Mouse (Mus musculus) gastrocnemius, postnatal 14 days (tissue): ENCODE data around the gene Eif3k. TPM values are rescaled to one million over a fixed set of nuclear protein-coding genes. Genes with fewer than 3 reads are reported as not detected.

Experiments used
- DNase-seq: peaks from one replicate; pipeline ENCODE4 v3.0.0; 2021; ENCODE audit warnings: mixed read lengths
- intact Hi-C: fragments of 180-260 bp; cut with DNase I; formaldehyde crosslinking; loops from one replicate; pipeline ENCODE4 v1.15.1; 2025; ENCODE audit warnings: low total_unique reads
- total RNA-seq, 2 experiments: library from RNA; stranded (reverse); gene quantifications; 2 replicates each; pipeline ENCODE4 v1.2.3; 2021

The Eif3k gene
- total RNA-seq, 2 experiments from 2014 or later = 142 to 147 TPM

DNA sequence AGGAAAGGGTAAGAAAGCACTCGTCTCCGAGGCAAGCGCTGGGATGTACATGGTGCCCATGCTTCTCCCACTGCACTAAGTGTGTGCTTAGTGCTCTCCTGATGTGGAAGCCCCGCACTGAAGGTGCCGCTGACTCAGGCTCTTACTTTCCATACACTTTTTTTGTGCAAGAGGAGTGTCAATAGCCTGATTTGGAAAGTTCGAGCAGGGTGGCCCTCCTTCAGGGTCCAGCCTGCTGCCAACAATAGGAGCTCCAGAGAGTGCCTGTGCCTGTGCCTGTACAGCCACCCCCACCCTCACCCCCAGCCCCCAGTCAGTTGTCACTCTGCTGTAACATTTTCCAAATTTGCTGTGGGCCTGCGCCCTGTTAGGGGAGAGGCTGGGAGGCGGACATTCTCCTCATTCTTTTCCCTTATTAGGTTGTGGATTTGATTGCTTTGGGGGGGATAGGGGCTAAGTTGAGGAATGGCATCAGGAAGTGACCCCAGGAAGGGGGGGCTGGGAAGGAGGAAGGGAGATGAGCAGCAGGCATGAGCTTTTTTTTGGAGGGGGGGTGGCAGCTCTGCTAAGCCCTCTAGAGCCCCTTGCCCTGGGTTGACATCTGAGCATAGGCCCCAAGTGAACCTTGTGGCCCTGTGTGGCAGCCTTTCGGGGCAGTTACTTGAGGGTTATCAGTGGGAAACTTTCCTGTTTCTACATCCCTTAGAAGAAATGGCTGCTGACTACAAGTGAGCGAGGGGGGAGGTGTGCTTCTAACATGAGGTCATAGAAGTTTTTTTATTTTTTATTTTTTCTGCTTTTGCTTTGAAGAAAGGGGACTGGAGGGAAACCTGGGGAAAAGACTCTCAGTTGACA, 36.0 kb downstream of the Eif3k start:
- intact Hi-C loops = no loop called here
- no peak for DNase-seq

DNA sequence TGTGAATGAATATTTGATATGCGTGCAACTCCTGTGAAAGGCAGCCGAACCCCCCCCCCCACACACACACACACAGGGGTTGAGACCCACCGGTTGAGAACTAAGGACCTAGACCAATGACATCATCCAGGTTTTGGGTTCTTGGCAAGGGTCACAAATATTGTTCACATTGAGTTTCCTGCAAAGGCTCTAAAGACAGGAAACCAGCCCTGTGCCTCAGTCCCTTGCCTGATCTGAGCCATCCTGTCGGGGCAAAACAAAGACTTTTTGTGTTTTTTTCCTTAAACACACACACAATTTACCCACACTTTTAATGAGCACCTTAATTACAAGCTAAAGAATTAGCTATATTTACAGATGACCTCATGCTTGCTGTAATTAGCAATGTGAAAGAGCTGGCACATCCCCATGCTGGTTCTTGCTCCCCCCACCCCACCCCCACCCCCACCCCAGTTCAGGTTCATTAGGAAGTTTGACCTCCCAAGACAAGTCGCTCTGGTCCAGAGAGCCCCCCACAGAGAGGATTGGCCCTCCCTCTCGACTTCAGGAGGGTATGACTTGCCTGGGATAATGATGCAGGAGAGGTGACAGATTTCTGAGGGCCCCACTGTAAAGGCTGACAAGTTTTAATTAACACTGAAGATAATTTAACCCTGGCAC, 36.8 kb downstream of the Eif3k start:
- DNase-seq = no peak
- intact Hi-C loops = no loop called here

DNA sequence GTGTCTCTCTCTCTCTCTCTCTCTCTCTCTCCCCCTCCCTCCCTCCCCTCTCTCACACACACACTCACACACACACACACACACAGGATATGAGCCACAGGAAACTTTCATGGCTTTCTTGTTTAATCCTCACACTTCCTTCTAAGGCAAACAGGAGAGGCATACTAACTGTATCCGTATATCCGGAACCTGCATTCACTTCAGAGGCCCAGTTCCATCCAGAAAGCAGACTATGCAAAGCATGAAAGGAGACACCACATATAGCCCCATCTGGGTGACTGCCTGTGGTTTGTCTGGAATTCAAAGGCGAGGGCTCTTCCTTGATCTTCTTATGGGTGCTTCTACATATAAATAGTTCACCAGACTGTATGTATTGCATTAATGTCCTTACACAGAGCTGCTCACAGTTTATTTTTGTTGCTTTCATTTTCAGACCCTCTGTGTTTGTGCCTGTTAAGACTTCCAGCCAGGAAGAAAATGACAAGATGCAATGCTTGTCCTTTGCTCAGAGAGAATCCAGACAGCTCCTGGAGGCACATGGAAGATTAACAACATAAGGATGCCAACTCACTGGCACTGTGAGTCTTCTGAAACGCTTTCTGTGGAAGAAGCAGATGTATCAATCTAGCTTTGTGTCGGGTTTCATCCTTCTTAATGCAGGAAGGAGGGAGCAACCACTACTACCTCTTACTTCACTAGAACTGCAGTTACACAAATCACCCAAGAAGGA, 38.0 kb downstream of the Eif3k start:
- intact Hi-C loops = no loop called here
- DNase-seq = no peak

DNA sequence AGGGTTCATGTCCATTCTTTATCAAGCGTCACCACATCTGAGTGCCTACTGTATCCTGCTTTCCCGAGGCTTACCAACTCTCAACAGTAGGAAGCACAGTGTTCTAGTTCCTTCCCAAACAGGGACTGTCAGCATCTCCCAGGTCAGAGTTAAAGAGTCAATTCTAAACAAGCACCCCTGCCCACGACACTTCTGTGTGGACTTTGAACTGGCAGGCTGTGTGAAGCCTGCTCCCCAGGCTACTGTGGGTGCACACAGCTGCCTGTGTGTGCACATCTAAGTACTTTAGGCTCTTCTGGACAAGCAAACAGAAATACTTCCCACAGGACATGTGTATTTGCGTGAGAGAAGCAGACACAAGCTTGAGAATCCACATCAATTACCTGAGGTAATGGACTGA, 40.1 kb downstream of the Eif3k start:
- intact Hi-C loops = no loop called here
- no peak for DNase-seq

DNA sequence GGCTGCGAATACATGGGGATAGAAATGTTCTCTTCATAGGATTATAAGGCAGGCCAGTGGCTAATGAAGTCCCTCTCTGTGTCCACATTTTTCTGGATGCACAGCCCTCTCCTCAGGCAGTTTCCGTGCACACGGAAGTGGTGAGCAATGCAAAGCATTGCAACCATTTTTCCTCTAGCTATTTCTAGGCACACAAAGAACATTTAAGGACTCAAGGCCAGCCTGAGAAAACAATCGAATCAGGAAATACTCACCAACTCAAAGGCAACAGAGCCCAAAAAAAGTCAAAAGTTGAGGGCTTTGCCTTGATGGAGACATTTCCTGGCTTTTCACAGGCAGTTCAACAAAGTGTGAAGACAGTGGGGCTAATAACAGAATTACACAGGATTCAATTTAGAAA, 40.5 kb downstream of the Eif3k start:
- DNase-seq = no peak

DNA sequence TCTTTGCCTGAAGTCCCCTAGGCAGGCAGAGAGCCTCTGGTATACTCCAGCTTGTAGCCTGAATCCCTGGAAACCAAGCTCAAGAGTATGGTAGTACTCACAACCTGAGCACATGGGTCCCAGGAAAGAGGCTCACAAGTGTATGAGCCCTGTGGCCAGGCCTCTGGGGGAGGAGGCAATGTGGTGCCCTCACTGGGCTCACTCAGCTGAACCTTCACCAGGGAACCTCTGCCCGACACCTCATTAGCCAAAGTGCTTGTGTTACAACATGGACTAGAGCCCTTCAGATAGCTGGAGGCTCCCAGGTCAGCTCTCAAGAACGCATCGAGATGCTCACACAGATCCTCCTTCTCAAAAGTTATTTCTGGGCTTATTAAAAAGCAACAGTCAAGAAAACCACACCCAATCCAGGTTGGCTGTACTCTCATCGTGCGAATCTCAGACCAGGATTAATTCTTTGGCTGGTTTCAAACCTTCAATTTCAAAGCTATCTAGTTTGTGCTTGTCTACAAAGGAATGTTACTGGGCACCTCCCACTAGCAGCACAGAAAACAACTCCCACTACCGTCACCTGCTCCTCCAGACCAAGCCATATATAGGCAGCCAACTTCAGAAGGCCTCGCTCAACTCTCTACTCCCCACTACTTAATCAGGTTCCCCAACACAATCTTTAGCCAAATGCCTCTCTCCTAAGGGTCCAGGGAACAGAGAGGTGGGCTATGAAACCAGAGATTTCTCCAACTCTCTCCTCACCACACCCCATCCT, 42.1 kb downstream of the Eif3k start:
- intact Hi-C loops = no loop called here
- DNase-seq = no peak

More for the DNA sequence above, 40.5 kb downstream of the Eif3k start:
- intact Hi-C loops = no loop called here

DNA sequence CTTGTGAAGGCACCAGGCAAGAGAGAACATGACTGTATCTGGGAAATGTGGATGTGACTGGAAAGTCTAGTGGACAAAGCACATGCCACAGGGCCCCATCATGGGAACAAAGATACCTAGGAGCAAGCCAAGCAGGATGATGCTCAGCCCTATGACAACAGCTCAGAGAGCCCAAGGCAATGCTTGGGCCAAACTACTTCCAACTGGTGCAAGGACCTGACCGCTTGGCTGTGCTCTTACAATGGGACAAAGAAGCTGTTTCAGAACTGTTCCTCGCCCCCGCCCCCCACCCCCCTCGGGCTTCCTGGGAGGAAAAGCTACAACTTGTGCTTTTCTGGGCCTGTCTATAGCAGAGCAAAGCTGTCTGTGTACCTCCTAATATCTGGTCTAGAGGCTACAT, 43.0 kb downstream of the Eif3k start:
- no peak for DNase-seq
- intact Hi-C loops = no loop called here

DNA sequence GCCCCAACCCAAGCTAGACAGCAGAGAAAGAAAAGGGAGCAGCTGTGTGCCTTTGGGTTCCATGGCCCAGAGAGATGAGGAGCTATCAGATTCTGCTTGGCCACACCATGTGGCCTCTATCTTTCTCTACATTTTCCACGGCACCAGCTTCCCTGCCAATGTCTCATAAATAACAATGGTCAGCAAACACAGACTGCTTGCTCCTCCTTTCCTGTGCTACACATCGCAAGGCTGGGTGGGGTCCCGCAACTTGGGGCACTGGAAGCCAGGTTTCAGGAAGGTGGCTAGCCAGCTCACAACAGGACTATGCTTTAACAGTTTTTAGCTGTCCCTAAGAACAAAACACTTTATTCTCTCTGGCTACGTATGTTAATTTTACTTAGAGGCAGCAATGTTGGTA, 44.9 kb downstream of the Eif3k start:
- no peak for DNase-seq
- intact Hi-C loops = no loop called here

DNA sequence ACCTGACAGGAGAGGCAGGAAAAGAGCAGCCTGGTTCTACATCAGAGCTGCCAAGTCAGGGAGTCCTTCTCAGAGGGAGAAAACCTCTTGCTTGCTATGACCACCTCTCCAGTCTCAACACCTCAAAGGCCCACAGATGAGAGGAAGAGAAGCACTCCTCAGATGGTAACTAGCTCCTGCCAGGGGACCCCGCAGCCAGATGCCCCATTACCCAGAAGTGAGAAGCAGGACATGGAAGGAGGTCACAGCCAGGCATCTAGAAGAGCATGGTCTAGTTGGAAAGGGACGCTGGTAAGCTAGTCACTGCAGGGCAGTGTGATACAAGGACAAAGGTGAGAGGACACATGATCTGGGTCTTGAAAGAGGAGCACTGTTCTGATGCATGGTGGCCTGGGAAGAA, 47.8 kb downstream of the Eif3k start:
- intact Hi-C loops = no loop called here
- DNase-seq = no peak

DNA sequence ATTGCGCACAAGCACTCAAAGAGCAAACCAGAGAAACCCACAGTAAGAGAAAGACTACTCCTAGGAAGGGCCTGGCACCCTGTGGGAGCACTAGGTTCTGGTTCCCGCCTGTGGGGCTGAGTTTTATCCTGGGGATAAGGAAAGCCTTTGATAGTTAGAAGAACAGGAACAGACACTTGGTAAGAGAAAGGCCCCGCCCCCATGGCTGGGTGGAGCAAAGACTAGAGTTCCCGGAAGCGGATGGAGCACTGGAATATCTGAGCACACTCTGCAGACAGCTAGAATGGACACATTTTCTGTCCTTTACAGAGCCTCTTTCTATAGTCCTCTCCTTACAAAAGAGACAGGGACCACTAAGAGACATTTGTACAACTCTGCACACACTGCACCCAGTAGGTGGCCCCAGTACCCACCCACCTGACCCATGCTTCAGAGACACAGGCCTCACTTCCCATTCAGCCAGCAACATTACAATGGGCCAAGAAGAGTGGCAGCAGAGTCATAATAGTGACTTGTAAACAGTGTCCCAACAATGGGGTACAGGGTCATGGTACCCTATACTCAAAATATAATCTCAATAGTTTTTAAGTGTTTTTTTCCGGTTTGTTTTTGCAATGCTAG, 49.1 kb downstream of the Eif3k start:
- DNase-seq = peak; percentile 51
- intact Hi-C loops = no loop called here

DNA sequence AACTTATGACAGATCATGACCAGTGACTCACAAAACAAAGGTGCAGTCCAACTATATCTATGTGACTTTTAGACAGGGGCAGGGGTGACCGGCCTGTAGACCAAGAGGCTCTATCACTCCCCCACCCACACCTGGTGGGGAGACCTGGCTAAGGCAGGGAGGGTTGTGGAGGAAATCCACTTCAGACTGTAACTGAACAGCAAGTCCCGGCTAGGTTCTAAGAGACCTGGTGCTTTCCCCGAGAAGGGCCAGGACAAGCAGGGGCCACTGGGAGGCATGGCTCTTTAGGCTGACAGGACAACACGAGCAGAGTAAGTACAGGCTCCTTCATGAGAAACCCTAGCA, 50.0 kb downstream of the Eif3k start:
- no peak for DNase-seq
- intact Hi-C loops = no loop called here

DNA sequence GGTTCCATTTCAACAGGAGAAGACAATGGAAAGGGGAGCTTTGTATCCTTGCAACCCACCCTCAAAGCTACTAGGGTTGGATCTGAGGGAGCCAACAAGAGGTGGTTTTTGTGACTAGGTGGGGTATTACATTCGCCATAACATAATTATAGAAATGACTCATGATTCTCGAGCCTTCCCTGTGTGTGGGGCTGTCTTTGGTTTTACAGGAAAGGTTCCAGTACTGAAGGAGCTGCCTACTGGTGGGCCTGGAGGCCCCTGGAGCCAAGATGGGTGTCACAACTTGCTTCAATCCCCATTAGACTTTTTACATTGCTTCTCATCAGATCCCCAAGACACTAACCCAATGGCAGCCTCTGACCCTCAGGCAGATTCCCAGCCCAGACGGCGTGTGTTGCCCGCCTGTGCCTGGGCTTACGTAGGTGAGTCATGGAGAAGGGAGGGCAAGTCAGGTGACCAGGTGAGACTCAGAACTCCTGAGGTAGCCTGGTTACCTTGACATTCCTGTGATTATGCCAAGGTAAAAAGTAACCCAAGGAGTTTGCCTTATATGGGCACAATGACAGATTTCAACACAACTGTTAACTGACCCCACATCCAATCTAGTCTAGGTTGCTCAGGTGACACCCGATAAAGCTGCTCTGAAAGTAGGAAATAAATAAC, 50.5 kb downstream of the Eif3k start:
- intact Hi-C loops = no loop called here
- DNase-seq = no peak

DNA sequence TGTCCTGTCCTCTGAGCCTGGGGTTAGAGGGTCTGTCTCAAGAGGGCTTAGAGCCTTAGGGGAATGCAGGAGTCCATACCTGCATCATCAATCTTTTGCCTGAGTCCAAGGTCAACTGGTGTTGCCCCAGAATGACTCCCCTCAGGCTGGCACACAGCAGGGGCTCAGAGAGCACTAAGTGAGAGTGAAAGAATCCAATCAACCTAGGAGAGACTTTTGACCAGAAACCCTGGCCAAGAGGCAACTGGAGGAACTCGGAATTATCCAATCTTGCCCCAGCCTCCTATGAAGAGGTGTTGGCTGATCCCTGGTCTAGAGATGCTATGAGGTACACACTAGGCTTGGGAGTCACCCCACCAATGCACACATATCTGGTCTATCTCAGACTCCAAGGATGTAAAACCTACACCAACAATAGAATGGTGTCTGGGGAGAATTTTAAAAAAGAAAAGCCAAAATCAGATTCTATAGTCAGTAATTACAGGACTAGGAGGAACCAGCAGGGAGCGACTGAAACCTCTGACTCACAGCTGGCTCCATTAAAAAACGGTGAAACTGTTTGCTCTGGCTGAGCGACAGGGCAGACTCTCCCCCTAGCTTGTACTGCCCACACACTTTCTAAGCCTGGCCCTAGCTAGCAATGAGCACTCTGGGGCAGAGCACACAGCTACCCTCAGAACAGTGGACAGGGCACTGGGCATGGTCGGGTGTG, 51.2 kb downstream of the Eif3k start:
- DNase-seq = no peak
- intact Hi-C loops = no loop called here

DNA sequence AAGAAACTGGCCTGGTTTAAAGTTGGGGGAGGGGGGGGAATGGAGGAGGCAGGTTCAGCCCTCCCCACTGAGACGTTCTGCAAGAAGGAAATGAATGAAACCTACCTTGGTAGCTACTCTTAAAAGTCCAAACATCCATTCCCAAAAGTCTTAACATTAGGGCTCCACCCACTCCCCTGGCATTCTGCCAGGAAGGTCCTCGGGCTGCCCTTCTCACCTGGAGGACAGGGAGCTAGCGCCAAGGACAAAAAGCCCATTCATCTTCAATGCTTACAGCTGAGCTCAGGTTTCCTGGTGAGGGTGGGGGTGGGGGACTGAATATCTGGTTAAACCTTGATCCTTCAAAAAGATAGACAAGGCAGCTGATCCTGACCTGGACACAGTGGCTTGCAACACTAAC, 52.3 kb downstream of the Eif3k start:
- intact Hi-C loops = no loop called here
- DNase-seq = no peak

DNA sequence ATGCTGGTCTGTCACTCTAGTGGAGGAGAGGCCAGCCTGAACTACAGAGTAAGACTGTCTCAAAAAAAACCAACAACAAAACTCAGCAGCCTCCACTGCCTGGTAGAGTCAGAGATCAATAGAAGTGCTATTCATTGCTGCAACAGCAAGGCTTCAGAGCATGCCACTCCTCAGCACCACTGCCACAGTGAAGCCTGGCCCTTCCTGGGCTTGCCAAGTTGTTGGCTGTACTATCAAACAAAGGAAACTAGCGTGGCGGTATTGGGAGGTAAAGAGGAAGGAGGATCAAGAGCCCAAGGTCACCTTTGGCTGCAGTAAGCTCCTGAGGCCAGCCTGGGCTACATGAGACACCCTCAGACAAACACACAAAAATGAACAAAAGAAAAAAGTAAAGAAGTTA, 55.5 kb downstream of the Eif3k start:
- DNase-seq = no peak
- intact Hi-C loops = no loop called here

DNA sequence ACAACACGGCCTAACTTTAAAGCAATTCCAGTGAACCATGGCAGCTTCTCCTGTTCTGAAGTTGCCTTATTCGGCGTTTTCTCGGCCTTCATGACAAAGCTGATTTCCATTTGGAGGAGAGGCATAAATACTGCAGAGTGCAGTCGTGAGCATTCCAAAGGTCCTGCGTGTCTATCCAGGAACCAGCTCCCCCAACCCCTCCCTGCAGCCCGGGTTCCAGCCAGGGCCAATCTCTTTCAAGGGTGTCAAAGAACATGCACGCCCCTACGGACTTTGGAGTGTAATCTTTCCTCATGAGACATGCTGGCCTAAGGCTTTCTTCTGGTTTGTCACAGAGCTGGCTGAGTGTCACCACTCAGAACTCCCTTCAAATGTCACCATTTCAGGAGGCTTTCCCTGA, 56.3 kb downstream of the Eif3k start:
- intact Hi-C loops = no loop called here
- DNase-seq = peak; percentile 82

DNA sequence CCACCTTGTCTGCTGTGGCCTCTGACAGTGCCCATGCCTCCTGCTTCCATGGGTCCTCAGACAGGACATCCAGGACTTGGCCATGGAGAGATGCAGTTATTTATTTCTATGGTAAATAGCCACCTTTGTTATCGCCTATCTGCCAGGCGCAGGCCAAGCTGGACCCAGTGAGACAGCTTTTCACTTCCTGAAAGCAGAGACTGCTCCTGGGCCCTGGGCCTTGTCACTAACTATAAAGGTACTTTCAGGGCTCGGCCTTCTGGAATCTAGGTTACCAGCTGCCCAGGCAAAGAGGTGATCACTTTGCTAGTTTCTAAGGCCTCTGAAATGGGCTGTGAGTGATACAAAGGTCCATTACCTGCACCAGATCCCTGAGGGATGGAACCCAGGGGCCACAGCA, 56.9 kb downstream of the Eif3k start:
- DNase-seq = no peak

DNA sequence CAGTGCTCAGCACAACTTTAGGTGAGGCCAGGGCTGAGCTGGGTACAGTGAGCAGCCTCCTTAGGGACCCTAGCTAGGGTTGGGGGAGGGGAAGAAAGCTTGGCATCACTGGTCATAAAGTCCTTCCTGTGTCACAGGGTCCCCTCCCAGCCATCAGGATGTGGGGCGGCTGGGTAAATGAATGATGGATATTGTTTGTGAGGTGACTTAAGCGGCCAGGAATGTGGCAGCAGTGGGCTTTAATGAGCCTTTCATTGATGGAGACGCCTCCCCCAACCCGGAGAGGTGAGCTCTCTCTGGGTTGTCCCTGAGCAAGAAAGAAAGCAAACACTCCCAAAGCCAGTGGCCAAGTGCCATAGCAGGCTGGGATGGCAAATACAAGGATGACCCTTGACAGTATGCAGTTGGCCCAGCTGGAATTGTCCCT, 57.8 kb downstream of the Eif3k start:
- no peak for DNase-seq

More for the DNA sequence above, 56.9 kb downstream of the Eif3k start:
- intact Hi-C loops = no loop called here

More for the DNA sequence above, 57.8 kb downstream of the Eif3k start:
- intact Hi-C loops = no loop called here
